Mouse (Mus musculus) hindbrain, postnatal 0 days (tissue): ENCODE measurements around the gene Fat3. TPM values are rescaled to one million over a fixed set of nuclear protein-coding genes. Genes with fewer than 3 reads are reported as not detected.
A peak's percentile ranks its signal among the peaks of the same experiment; 100 is the strongest.

Experiments
- ATAC-seq: fragments of 200-750 bp; cut with Nextera tagmentation; 2 replicates; pipeline ENCODE4 v1.8.0; 2017; ENCODE audit warnings: mild to moderate bottlenecking, moderate TSS enrichment, moderate library complexity
- DNase-seq: peaks from one replicate; pipeline ENCODE4 v3.0.0-alpha.2; 2015; ENCODE audit warnings: low spot score
- H3K27ac ChIP-seq: fragments of 300-500 bp; sonication (generic); 2 replicates; pipeline ENCODE4 v1.5.1; 2014; ENCODE audit warnings: mild to moderate bottlenecking
- H3K27me3 ChIP-seq: fragments of 300-500 bp; sonication (generic); 2 replicates; pipeline ENCODE4 v1.6.1; 2014; ENCODE audit warnings: low read length, mixed read lengths; ENCODE audit not compliant: insufficient read depth
- H3K36me3 ChIP-seq: fragments of 300-500 bp; sonication (generic); 2 replicates; pipeline ENCODE4 v1.6.1; 2014; ENCODE audit warnings: low read length, mixed read lengths; ENCODE audit not compliant: insufficient read depth
- H3K4me1 ChIP-seq: fragments of 300-500 bp; sonication (generic); 2 replicates; pipeline ENCODE4 v1.6.1; 2014; ENCODE audit warnings: antibody characterized with exemption, low read length, mixed read lengths; ENCODE audit not compliant: insufficient read depth
- H3K4me2 ChIP-seq: fragments of 300-500 bp; sonication (generic); 2 replicates; pipeline ENCODE4 v1.6.1; 2014; ENCODE audit warnings: low read depth, mild to moderate bottlenecking, low read length, moderate library complexity, mixed read lengths
- H3K4me3 ChIP-seq: fragments of 300-500 bp; sonication (generic); 2 replicates; pipeline ENCODE4 v1.5.1; 2014; ENCODE audit warnings: low read length
- H3K9ac ChIP-seq: fragments of 300-500 bp; sonication (generic); replicated peaks from 2 replicates; pipeline ENCODE4 v1.6.1; 2014; ENCODE audit warnings: mild to moderate bottlenecking, low read length, moderate library complexity, mixed read lengths
- H3K9me3 ChIP-seq: fragments of 300-500 bp; sonication (generic); 2 replicates; pipeline ENCODE4 v1.6.1; 2016; ENCODE audit warnings: low read length, mixed read lengths
- CTCF ChIP-seq: IDR thresholded peaks from 2 replicates; pipeline ENCODE4 v1.5.1; 2016; ENCODE audit warnings: antibody characterized with exemption, control low read depth, low read depth
- WGBS: fragments of 180-500 bp; shearing (Covaris S2); extraction: QIAGEN DNeasy Blood & Tissue Kit; methylation state at CpG from one replicate; pipeline ENCODE4 v1.1.7; 2014; 5-methylcytosine and 5-hydroxymethylcytosine counted together
- polyA plus RNA-seq: library from polyadenylated mRNA; unstranded; fragments of >200 nt; fragmentation: Nextera tagmentation; extraction: Ambion mirVana; gene quantifications from 2 replicates; pipeline ENCODE4 v1.2.1, GENCODE M21; 2015
- total RNA-seq: library from RNA; depleted of rRNA; stranded (reverse); fragments of >200 nt; gene quantifications from 2 replicates; pipeline ENCODE4 v1.2.3, GENCODE M21; 2014

Gene Fat3
- total and polyA plus RNA-seq, 2 experiments from 2014 or later: 4.7 to 36.4 TPM

DNA sequence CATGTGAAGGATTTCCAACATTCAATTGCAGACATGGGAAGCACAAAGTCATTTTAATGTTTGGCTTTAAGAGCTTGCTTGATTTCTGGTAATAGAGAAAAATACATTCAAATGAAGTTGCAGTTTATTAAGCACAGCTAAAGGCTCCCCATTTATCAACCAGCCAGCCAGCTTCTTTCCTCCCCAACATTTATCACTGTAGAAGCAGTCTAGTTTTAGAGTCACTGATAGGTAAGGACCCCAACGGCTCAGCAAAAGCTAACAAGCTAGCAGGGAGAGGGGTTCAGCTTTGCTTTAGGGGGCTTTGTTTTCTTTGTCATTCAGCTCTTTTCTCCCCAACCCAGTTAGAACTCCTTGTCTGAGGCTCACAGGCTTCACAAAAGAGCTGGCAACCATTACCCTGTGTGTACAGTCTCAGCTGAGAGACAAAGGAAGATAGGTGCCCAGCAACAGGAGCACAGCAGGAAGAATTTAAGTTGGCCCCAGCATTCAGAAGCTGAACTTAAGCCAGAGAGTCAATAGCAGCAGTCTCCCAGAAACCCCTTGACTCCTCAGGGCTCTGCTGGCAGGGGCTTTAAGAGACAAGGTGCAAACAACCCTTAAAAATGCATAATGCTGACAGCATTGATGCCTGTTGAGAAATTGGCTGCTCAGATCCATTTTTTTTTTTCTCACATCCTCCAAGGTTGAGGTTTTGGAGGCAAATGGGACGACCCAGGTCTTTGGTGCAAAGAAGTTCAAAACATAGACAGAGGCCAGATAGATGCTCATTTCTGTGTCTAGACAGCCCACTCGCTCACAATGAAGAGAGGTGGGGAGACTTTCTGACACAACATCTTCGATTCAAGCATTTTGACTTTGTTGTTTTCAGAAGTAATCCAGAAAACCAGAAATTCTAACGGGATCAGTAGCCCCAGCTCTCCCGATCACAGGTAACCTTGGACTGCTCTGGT lies 102.1 kb downstream of the Fat3 start:
- Histone ChIP-seq H3K4me1 (no peaks in the 10 kb centered on the region), H3K27me3 (no peaks in the 10 kb centered on the region), H3K27ac (peak overlapping the region; percentile 32; the same call in 1 of the 2 replicates), H3K9ac (no peak overlapping the region), H3K4me3 (no peak overlapping the region), H3K36me3 (no peaks in the 10 kb centered on the region), H3K4me2 (no peak overlapping the region), H3K9me3 (no peaks in the 10 kb centered on the region)
- 23% methylated on average over 6 of the region's 6 CpGs for WGBS
- peak; percentile 92 for ATAC-seq
- no peak for TF ChIP-seq CTCF
- peak; percentile 82 for DNase-seq

DNA sequence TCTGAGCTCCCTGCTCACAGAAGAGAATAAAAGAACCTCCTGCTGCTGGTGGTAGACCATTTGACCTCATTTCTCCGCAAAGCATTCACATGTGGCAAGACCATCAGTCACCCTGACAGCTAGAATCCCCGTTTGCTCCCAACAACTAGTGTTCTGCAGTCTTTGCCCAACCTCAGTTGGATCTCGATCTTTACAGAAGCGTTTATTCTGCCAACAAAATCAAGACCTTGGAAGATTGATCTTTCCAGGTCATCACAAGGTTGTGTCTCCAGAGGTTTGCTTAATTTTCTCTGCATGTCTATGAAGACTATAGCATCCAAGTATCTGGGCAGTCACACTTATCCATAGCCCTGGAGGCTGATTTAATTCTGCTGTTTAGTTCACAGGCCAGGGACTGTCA lies 111.9 kb downstream of the Fat3 start:
- Histone ChIP-seq H3K27ac (no peak overlapping the region), H3K9me3 (no peaks in the 10 kb centered on the region), H3K4me1 (no peaks in the 10 kb centered on the region), H3K4me2 (no peak overlapping the region), H3K27me3 (no peaks in the 10 kb centered on the region), H3K9ac (no peak overlapping the region), H3K36me3 (no peaks in the 10 kb centered on the region), H3K4me3 (no peak overlapping the region)
- 30% methylated on average over 4 of the region's 4 CpGs for WGBS
- ATAC-seq (no peak), DNase-seq (no peak)
- no peak for TF ChIP-seq CTCF

DNA sequence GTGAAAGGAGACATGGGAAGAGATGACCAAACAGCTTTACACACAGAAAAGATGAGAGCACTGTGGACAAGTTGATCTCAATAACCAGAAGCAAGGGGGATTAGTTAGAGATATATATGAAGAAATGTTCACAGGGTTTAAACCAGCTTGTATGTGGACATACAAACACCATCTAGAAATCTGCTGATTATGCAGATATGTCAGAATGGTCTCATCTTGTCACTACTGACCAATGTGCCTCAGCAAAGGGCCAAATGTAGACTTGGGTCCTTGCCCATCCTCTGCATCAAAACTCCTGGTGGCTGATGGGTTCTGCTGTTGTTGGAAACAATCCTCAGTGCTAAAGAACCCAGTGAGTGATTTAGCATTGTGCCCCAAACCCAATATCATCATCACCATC lies 113.6 kb downstream of the Fat3 start:
- no peaks in the 10 kb centered on the region for H3K4me1 ChIP-seq
- H3K27me3 ChIP-seq: no peaks in the 10 kb centered on the region
- no peak for ATAC-seq
- DNase-seq: no peak
- H3K4me3 ChIP-seq: no peak overlapping the region
- no peak overlapping the region for H3K4me2 ChIP-seq
- TF ChIP-seq CTCF: no peak
- H3K9ac ChIP-seq: no peak overlapping the region
- no peaks in the 10 kb centered on the region for H3K36me3 ChIP-seq
- no peaks in the 10 kb centered on the region for H3K9me3 ChIP-seq
- no peak overlapping the region for H3K27ac ChIP-seq

DNA sequence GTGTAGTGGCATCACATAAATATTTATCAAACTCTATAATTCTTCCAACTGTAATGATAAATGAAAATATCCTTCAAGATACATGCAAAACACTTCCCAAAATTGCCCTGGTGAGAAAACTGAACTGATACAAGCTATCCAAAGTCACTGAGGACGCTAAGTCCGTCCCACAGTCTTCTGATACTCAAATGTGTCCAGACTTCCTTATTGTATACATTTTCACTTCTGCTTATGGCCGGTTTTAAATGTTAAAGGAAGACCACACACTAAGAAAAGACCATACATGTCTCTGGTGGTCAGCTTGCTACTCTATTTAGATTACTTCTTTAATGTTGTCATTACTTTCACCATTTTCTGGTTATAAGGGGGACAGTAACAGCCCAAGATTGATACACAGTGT lies 137.4 kb downstream of the Fat3 start:
- Histone ChIP-seq H3K36me3 (no peaks in the 10 kb centered on the region), H3K27ac (no peak overlapping the region), H3K9me3 (no peaks in the 10 kb centered on the region), H3K9ac (no peak overlapping the region), H3K4me2 (no peak overlapping the region), H3K27me3 (no peaks in the 10 kb centered on the region), H3K4me3 (no peak overlapping the region), H3K4me1 (no peaks in the 10 kb centered on the region)
- DNase-seq (no peak), ATAC-seq (no peak)
- 82% methylated on average over 3 of the region's 3 CpGs for WGBS
- TF ChIP-seq CTCF: no peak

DNA sequence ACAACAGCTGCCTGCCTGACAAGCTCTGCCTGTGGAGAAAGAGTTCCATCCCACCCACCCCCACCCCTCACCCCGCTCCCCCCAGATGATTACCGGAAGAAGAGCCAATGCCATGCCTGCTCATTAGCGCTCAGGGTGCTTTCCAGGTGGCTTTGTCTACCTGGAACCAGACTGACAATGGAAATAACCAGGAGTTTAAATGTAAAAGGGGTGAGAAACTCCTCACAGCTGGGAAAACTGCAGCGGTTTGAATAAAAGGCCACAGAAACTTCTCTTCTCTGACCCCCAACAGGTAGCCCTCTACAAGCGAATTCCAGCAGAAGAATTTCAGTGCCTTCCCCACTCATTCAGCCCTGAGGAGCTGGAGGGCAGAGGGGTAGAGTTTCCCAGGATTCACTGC lies 139.3 kb downstream of the Fat3 start:
- Histone ChIP-seq H3K36me3 (no peaks in the 10 kb centered on the region), H3K9me3 (no peaks in the 10 kb centered on the region), H3K4me1 (no peaks in the 10 kb centered on the region), H3K4me3 (no peak overlapping the region), H3K27ac (no peak overlapping the region), H3K27me3 (no peaks in the 10 kb centered on the region), H3K4me2 (no peak overlapping the region), H3K9ac (no peak overlapping the region)
- TF ChIP-seq CTCF: no peak
- no peak for ATAC-seq
- no peak for DNase-seq
- WGBS: 29% methylated on average over 5 of the region's 5 CpGs

DNA sequence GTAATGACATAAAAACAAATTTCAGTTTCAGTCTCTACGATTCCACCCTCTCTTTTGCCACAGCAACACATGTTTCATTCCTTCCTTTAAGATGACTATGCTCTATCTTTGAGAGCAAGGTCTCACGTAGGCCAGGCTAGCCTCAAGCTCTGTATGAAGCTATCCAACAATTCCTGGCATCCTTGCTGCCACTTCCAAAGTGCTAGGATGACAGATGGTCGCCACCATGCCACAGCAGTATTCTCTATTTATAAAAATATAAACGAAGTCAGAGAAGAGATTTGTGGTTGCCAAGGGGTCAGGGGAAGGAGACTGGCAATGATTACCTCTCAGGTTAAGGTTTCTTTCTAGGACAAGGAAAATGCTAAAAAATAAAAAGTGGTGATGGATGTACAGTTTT lies 144.4 kb downstream of the Fat3 start:
- no peaks in the 10 kb centered on the region for H3K36me3 ChIP-seq
- peaks cover 3% of the 10 kb centered on the region; the same call in 1 of the 2 replicates for H3K4me1 ChIP-seq
- WGBS: 69% methylated on average over 4 of the region's 4 CpGs
- H3K4me2 ChIP-seq: no peak overlapping the region
- H3K27ac ChIP-seq: no peak overlapping the region
- TF ChIP-seq CTCF: no peak
- DNase-seq (no peak), ATAC-seq (no peak)
- H3K4me3 ChIP-seq: no peak overlapping the region
- no peaks in the 10 kb centered on the region for H3K27me3 ChIP-seq
- no peaks in the 10 kb centered on the region for H3K9me3 ChIP-seq
- H3K9ac ChIP-seq: no peak overlapping the region

- TF ChIP-seq CTCF: no peak
- ATAC-seq: no peak
- Histone ChIP-seq H3K27ac (no peak overlapping the region), H3K27me3 (no peaks in the 10 kb centered on the region), H3K9me3 (no peaks in the 10 kb centered on the region), H3K36me3 (no peaks in the 10 kb centered on the region), H3K4me2 (no peak overlapping the region), H3K4me1 (peaks cover 3% of the 10 kb centered on the region; the same call in 1 of the 2 replicates), H3K9ac (no peak overlapping the region), H3K4me3 (no peak overlapping the region)
- WGBS: 32% methylated on average over 1 of the region's 1 CpGs
- DNase-seq: no peak
Observed at GRCm38 (mm10) chr9:16354906-16355305, 146.2 kb downstream of the Fat3 start.
